Mouse (Mus musculus) cerebellum, adult 2 months (tissue): ENCODE measurements at regions not wholly inside any gene's neighbourhood (a gene's known extent, or its start where the extent isn't known, plus 50 kb on each side); places are given as distances from the start of the nearest gene placed in this dataset.

Source experiments
- CTCF ChIP-seq: fragments of 200-500 bp; IDR thresholded peaks from 2 replicates; pipeline ENCODE4 v1.5.1; 2011; ENCODE audit warnings: low read depth, mild to moderate bottlenecking, control low read depth, low read length, moderate library complexity, borderline replicate concordance; ENCODE audit not compliant: insufficient read depth
- POLR2A ChIP-seq: fragments of 200-500 bp; IDR thresholded peaks from 2 replicates; pipeline ENCODE4 v1.6.1; 2011; ENCODE audit warnings: low read length, control low read depth, borderline replicate concordance; ENCODE audit not compliant: insufficient read depth

DNA sequence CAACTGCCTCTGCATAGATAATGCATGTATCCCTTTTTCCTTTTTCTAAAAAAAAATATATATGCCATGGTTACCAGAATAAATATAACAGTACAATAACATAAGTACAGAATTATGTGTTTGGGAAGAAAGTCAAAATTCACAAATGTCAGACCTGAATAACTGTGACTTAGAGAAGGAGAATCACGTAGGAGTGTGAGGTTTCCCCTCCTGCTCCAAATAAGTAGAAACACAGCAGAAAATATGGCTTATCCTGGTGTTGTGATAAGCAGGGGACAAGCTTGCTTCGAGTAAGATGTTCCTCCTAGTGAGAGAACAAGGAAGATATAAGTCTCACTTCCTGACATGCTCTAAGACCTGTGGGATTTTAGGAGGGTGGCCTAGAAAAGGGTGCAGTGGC is 320.7 kb upstream of the Fam92a start:
- TF ChIP-seq POLR2A (no peak), CTCF (no peak)
